Mouse (Mus musculus) stomach, postnatal 0 days (tissue): ENCODE data around the gene 2310057N15Rik.

Experiments used
- CTCF ChIP-seq: IDR thresholded peaks from 2 replicates; pipeline ENCODE4 v1.5.1; 2016; ENCODE audit warnings: antibody characterized with exemption, low read depth, mild to moderate bottlenecking, moderate library complexity
- EP300 ChIP-seq: optimal IDR thresholded peaks from 2 replicates; pipeline ENCODE3; 2016; ENCODE audit warnings: antibody characterized with exemption

DNA sequence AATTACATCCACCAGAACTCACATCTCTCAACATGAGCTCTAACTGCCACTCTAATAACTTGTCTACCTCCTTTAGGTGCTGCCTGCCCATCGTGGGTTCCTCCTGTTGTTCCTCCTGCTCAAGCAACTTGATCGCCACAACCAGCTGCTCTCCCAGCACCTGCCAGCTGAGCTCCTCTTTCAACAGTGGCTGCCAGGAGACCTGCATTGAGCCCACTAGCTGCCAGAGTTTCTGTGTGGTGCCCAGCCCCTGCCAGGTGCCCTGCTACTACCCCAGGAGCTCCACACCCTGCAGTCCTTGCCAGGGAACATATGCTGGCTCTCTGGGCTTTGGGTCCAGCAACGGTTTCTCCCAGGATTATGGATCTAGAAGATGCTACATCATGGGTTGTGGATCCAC is 46.1 kb upstream of the 2310057N15Rik start, which contains the start of gene Krtap15:
- TF ChIP-seq CTCF (no peak), EP300 (no peak)
